In genomic region chr5:53048599-53048998, GRCm38 (mm10) we compare ENCODE assay signal across 10 mouse cellular contexts. TPM values are rescaled to one million over a fixed set of nuclear protein-coding genes. Genes with fewer than 3 reads are reported as not detected.
DNase-seq lines count a peak whose midpoint lies in the region; ATAC-seq and TF ChIP-seq lines count a peak whose summit lies in the region.
"Had no signal": no experiment of that assay in that cellular context is flagged by ENCODE, and none has a peak within 500 bp of the region (broad histone marks: within the 10 kb centered on the region; RNA-seq: fewer than 3 reads in every experiment).

No protein-coding gene starts in this region.

- no peaks in the 10 kb centered on the region for H3K9me3 ChIP-seq in embryonic facial prominence, embryonic 14.5 days (ENCODE audit: control insufficient read depth, low read length)
- H3K9me3 ChIP-seq in intestine, embryonic 16.5 days (ENCODE audit: control insufficient read depth, low read length) = no peaks in the 10 kb centered on the region
- H3K9me3 ChIP-seq in midbrain, embryonic 16.5 days (replicated peaks; ENCODE audit: control insufficient read depth, low read length, poor library complexity, severe bottlenecking) = no peaks in the 10 kb centered on the region

- H3K27me3 ChIP-seq in kidney, adult 2 months (replicated peaks; ENCODE audit: control insufficient read depth, insufficient read depth, low read length) = no peaks in the 10 kb centered on the region
- peaks cover 24% of the 10 kb centered on the region for H3K27me3 ChIP-seq in embryonic facial prominence, embryonic 14.5 days (replicated peaks; ENCODE audit: control insufficient read depth, insufficient read depth, low read length)
- 0 out of 2 replicates have a peak, but pooled peaks cover 10% of the 10 kb centered on the region for H3K27me3 ChIP-seq in intestine, embryonic 16.5 days (replicated peaks; ENCODE audit: control insufficient read depth, insufficient read depth, low read length)
- H3K27me3 ChIP-seq in midbrain, embryonic 16.5 days (ENCODE audit: control insufficient read depth, insufficient read depth, low read depth, low read length) = peaks cover 6% of the 10 kb centered on the region
- H3K27me3 ChIP-seq in thymus, adult 2 months (ENCODE audit: control insufficient read depth, insufficient read depth, low read length) = no peaks in the 10 kb centered on the region
- H3K27me3 ChIP-seq: CH12.LX had no signal

- peak overlapping the region; percentile 31; the same call in 1 of the 2 replicates for H3K27ac ChIP-seq in kidney, adult 2 months (ENCODE audit: insufficient read depth, low read depth, low read length)
- H3K27ac ChIP-seq in embryonic facial prominence, embryonic 14.5 days (replicated peaks; ENCODE audit: low read depth, low read length) = no peak overlapping the region
- H3K27ac ChIP-seq in intestine, embryonic 16.5 days (ENCODE audit: low read length) = peak overlapping the region; percentile 0; the same call in 1 of the 2 replicates
- no peak overlapping the region for H3K27ac ChIP-seq in midbrain, embryonic 16.5 days (ENCODE audit: low read length)
- H3K27ac ChIP-seq in thymus, adult 2 months (ENCODE audit: control insufficient read depth, insufficient read depth, low read length) = no peak overlapping the region

- TF ChIP-seq CTCF in kidney, adult 2 months (conservative IDR thresholded peaks at IDR 0.05; ENCODE audit: insufficient read depth, insufficient read length, low read depth, low read length) = no peak
- no peak for TF ChIP-seq CTCF in thymus, adult 2 months (IDR thresholded peaks at IDR 0.05; ENCODE audit: borderline replicate concordance, control insufficient read depth, extremely low read depth, insufficient read depth, low read length, poor library complexity)

- WGBS in kidney, adult 2 months = 55% methylated on average over 4 of the region's 4 CpGs
- WGBS in embryonic facial prominence, embryonic 14.5 days = 18% methylated on average over 2 of the region's 4 CpGs
- WGBS in intestine, embryonic 16.5 days = 55% methylated on average over 4 of the region's 4 CpGs
- WGBS in midbrain, embryonic 16.5 days = 21% methylated on average over 3 of the region's 4 CpGs
- 89% methylated on average over 4 of the region's 4 CpGs for WGBS in thymus, adult 2 months

- H3K4me2 ChIP-seq in embryonic facial prominence, embryonic 14.5 days (ENCODE audit: low read depth, low read length) = peak overlapping the region; percentile 61
- H3K4me2 ChIP-seq in intestine, embryonic 16.5 days (ENCODE audit: low read depth, low read length) = peak overlapping the region; percentile 49
- H3K4me2 ChIP-seq in midbrain, embryonic 16.5 days (ENCODE audit: low read length) = peak overlapping the region; percentile 88

- no peak for ATAC-seq in embryonic facial prominence, embryonic 14.5 days (ENCODE audit: low read depth)
- peak; percentile 36; the same call in 1 of the 2 replicates for ATAC-seq in intestine, embryonic 16.5 days
- ATAC-seq in midbrain, embryonic 16.5 days = peak; percentile 46; the same call in 1 of the 2 replicates
- no peak for ATAC-seq in erythroblast, adult 5-6 weeks (replicated peaks; ENCODE audit: low FRiP score, poor library complexity, severe bottlenecking)

- peak overlapping the region; percentile 38; the same call in 1 of the 2 replicates for H3K4me3 ChIP-seq in kidney, adult 2 months (ENCODE audit: insufficient read depth, low read depth, low read length)
- peak overlapping the region; percentile 32 for H3K4me3 ChIP-seq in embryonic facial prominence, embryonic 14.5 days (ENCODE audit: low read depth, low read length)
- peak overlapping the region; percentile 36 for H3K4me3 ChIP-seq in intestine, embryonic 16.5 days (ENCODE audit: low read length)
- H3K4me3 ChIP-seq in midbrain, embryonic 16.5 days (ENCODE audit: low read depth, low read length) = peak overlapping the region; percentile 44
- no peak overlapping the region for H3K4me3 ChIP-seq in thymus, adult 2 months (ENCODE audit: control insufficient read depth, insufficient read depth, low read length)
- H3K4me3 ChIP-seq: myocyte had no signal

- peaks cover 10% of the 10 kb centered on the region for H3K4me1 ChIP-seq in kidney, adult 2 months (ENCODE audit: control insufficient read depth, insufficient read depth, low read length)
- no peaks in the 10 kb centered on the region for H3K4me1 ChIP-seq in embryonic facial prominence, embryonic 14.5 days (ENCODE audit: control insufficient read depth, insufficient read depth, low read length)
- H3K4me1 ChIP-seq in intestine, embryonic 16.5 days (ENCODE audit: control insufficient read depth, insufficient read depth, low read length) = 0 out of 2 replicates have a peak, but pooled peaks cover 2% of the 10 kb centered on the region
- peaks cover 7% of the 10 kb centered on the region; the same call in 1 of the 2 replicates for H3K4me1 ChIP-seq in midbrain, embryonic 16.5 days (ENCODE audit: control insufficient read depth, insufficient read depth, low read length)
- H3K4me1 ChIP-seq in thymus, adult 2 months (replicated peaks; ENCODE audit: control insufficient read depth, insufficient read depth, low read length) = no peaks in the 10 kb centered on the region

- TF ChIP-seq POLR2A in kidney, adult 2 months (IDR thresholded peaks at IDR 0.05; ENCODE audit: low read depth, low read length) = no peak
- TF ChIP-seq POLR2A in thymus, adult 2 months (IDR thresholded peaks at IDR 0.05; ENCODE audit: control insufficient read depth, extremely low read depth, insufficient read depth, low read length, poor library complexity) = no peak

- DNase-seq in kidney, adult 2 months = no peak
- DNase-seq in kidney, postnatal 10 days = no peak
- no peak for DNase-seq in embryonic facial prominence, embryonic 14.5 days (ENCODE audit: low spot score)
- DNase-seq in thymus, adult 2 months = no peak
- no peak for DNase-seq in spleen, postnatal 14 days (ENCODE audit: low spot score in 2 of 2)

- H3K36me3 ChIP-seq in kidney, adult 2 months (ENCODE audit: control insufficient read depth, insufficient read depth, low read length) = no peaks in the 10 kb centered on the region
- no peaks in the 10 kb centered on the region for H3K36me3 ChIP-seq in embryonic facial prominence, embryonic 14.5 days (ENCODE audit: control insufficient read depth, insufficient read depth, low read length)
- H3K36me3 ChIP-seq in intestine, embryonic 16.5 days (ENCODE audit: control insufficient read depth, insufficient read depth, low read length) = no peaks in the 10 kb centered on the region
- no peaks in the 10 kb centered on the region for H3K36me3 ChIP-seq in midbrain, embryonic 16.5 days (ENCODE audit: control insufficient read depth, insufficient read depth, low read length)
- H3K36me3 ChIP-seq in thymus, adult 2 months (ENCODE audit: control insufficient read depth, insufficient read depth, low read length) = no peaks in the 10 kb centered on the region

- peak overlapping the region; percentile 48; the same call in 1 of the 2 replicates for H3K9ac ChIP-seq in embryonic facial prominence, embryonic 14.5 days (ENCODE audit: low read depth, low read length)
- H3K9ac ChIP-seq in intestine, embryonic 16.5 days (ENCODE audit: low read depth, low read length) = peak overlapping the region; percentile 46
- H3K9ac ChIP-seq in midbrain, embryonic 16.5 days (ENCODE audit: low read depth, low read length) = peak overlapping the region; percentile 64; the same call in 1 of the 2 replicates

RNA-seq across cellular contexts. Expression of gene Slc34a2, which starts 10.7 kb away (rescaled TPM):
- 2.9 and 3.1 TPM in 2 replicates for polyA plus RNA-seq in kidney, adult 2 months (2012; rRNA removed)
- polyA plus RNA-seq in embryonic facial prominence, embryonic 14.5 days (2014; fragmentation: Nextera tagmentation; extraction: Ambion mirVana) = 0.34 and 0.72 TPM in 2 replicates
- 29.5 and 51.3 TPM in 2 replicates for polyA plus RNA-seq in intestine, embryonic 16.5 days (2015; fragmentation: Nextera tagmentation; extraction: Ambion mirVana)
- 0.07 and 0.15 TPM in 2 replicates for polyA plus RNA-seq in midbrain, embryonic 16.5 days (2015; fragmentation: Nextera tagmentation; extraction: Ambion mirVana)
- polyA plus RNA-seq in thymus, adult 2 months (2012; rRNA removed) = 2.6 and 3.4 TPM in 2 replicates
- total RNA-seq in erythroblast, adult 5-6 weeks (2015; ENCODE audit: low replicate concordance) = not detected in 2 replicates
- total RNA-seq in erythroblast, adult 5-6 weeks (2017; ENCODE audit: low replicate concordance) = not detected in 2 replicates
- total RNA-seq: CH12.LX had no signal
- polyA plus RNA-seq: myocyte had no signal

Comparison
In these comparisons a context has a peak if more than half of its experiments do, and no peak if none do; other contexts are left out.
1. H3K27ac ChIP-seq: peak in kidney, adult 2 months (single experiment) and intestine, embryonic 16.5 days (single experiment); none in embryonic facial prominence, embryonic 14.5 days (single experiment), midbrain, embryonic 16.5 days (single experiment) and thymus, adult 2 months (single experiment).
2. ATAC-seq: peak in intestine, embryonic 16.5 days (single experiment) and midbrain, embryonic 16.5 days (single experiment); none in embryonic facial prominence, embryonic 14.5 days (single experiment) and erythroblast, adult 5-6 weeks (single experiment).
3. Peak in every context shown above with its lines, with median percentiles within 50 percentile points of each other: H3K4me2 ChIP-seq and H3K9ac ChIP-seq.